Mouse (Mus musculus): ENCODE data around the gene Hes2.

Hes2 gene

GRCm38 (mm10) chr4:152186205-152187082 is 27.8 kb downstream of the Hes2 start:
- no peak for DNase-seq

GRCm38 (mm10) chr4:152187142-152187541 is 28.5 kb downstream of the Hes2 start:
- no peak for DNase-seq

- DNase-seq, result no peak
These were observed 30.0 kb downstream of the Hes2 start for GRCm38 (mm10) chr4:152188651-152189050.

DNA sequence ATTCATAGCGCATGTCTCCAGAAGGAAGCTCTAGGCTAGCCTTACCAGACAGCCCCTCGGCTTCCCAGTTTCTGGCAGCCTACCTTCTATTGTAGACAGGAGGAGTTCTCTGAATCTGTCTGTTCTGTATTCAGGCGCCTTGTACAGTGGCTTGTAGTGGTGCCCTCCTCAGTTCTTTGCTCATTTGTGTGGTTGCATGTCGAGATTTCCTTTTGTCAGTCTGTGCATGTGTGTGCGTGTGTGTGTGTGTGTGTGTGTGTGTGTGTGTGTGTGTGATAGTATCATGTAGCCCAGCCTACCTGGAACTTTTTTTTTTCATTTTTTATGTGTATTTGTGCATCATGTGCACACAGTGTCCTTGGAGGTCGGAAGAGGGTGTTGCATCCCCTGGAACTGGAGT is 30.4 kb downstream of the Hes2 start:
- no peak for DNase-seq

GRCm38 (mm10) chr4:152189691-152190090 is 31.0 kb downstream of the Hes2 start:
- no peak for DNase-seq

- no peak for DNase-seq
These were observed 31.5 kb downstream of the Hes2 start for GRCm38 (mm10) chr4:152190096-152190653.

DNA sequence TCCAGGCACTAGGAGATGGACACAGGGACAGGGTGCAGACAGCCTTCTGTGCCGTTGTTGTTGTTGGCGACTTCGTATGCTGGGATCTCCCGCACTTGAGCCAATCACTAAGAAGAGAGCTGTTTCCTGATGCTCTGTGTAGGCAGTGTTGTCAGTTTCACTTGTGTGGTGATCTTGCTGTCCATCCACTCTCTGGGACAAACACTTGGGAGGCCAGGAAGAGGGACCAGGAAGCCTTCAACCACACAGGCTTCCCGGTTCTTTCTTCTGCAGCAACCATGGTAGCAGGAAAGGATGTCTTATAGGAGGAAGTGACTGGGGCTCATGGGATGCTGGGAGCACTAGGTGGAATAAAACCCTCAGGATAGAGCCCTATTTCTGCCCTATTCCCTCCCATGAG is 32.0 kb downstream of the Hes2 start:
- no peak for DNase-seq

DNA sequence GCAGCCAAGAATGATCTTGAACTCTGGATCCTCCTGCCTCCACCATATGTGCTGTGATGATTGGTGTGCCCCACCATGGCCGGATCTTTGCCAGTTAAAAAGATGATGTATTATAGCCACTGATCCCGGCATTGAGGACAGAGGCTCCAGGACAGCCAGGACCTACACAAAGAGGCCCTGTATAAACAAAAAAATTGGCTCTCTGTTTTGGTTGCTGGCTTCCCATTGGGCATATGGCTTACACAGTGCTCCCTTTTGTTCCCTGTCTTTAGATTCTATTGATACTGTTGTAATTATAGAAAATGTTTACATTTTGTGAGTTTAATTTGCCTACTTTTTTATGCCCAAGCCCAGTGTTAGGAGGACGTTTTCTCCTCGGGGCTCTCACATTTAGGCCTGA is 33.9 kb downstream of the Hes2 start:
- no peak for DNase-seq

DNA sequence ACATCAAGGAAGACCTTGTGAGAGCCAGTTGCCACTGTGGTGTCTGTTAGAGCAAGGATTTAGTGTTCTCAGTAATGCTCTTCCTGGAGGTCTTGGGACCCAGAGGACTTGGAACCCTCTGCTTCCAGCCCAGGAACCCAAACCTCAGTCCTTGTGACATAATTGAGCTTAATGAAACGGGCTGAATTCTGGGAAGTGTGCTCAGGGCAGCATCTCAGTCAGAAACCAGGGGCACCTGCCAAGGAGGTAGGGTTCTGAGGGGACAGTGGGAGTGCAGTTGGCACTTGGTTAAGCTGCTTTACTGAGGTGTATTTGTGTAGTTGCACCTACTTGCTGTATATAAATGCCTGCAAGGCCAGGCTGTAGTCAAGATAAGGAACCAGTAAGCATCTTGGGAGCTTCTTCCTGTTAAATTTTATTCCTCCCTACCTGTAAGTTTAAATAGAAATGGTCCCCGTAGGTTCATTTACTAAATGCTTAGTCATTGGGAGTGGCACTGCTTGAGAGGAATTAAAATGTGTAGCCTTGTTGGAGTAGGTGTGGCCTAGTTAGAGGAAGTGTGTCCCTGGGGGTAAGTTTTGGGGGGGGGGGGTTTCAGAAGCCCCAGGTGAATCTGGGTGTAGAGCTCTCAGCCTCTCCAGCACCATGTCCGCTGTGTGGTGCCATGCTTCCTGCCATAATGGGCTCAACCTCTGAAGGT is 36.0 kb downstream of the Hes2 start:
- DNase-seq, result no peak

GRCm38 (mm10) chr4:152196276-152196675 is 37.6 kb downstream of the Hes2 start:
- no peak for DNase-seq

DNA sequence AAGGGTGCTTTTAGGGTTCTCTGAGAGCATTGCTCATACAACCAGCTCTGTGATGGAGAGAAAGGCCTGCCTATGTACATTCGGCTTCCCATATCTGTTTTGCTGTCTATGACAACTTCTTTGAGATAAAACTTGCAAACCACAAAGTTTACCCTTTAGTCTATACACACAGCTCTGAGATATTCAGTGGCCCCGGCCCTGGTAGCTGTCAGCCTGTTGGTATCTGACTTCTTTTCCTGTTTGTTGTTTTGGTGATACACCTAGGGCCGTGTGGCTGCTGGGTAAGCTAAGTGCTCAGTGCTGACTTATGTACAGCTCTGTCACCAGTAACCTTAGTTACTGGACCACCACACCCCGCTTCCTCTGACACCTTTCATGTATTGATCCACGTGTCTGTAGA is 38.9 kb downstream of the Hes2 start:
- no peak for DNase-seq

DNA sequence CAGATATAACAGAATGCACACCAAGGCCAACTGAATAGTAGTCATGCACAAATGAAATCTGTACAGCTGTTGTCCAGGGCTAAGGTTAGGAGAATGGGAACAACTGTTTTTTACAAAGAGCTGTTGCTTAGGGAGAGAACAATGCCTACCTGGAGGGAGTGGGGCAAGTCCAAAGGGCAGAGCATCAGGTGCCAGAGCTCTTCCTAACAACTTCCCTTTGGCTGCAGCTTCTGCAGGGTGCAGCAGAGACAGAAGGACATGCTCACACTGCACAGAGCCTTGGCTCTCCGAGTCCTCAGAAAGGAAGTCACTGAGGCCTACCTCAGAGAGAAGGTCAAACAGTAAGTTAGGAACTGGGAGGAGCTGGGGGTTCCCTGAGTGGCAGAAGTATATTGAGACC is 41.0 kb downstream of the Hes2 start:
- DNase-seq, result no peak

DNA sequence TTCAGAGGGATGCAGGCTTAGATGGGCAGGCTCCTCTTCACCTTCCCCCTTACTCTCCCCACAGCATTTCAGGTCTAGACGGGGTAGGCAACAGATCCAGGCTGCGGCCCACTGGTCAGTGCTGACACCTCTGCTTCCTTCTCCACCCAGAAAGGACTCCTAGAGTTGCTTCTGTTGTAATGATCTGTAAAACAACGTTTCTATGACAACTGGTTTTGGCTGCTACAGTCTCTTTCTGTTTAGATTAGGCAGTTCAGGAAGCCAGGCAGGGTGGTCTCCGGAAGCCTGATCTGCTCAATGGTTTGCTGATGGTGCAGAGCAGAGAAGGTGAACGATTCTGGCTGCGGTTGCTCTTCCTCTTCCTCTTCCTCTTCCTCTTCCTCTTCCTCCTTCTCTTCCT is 42.8 kb downstream of the Hes2 start:
- no peak for DNase-seq

DNA sequence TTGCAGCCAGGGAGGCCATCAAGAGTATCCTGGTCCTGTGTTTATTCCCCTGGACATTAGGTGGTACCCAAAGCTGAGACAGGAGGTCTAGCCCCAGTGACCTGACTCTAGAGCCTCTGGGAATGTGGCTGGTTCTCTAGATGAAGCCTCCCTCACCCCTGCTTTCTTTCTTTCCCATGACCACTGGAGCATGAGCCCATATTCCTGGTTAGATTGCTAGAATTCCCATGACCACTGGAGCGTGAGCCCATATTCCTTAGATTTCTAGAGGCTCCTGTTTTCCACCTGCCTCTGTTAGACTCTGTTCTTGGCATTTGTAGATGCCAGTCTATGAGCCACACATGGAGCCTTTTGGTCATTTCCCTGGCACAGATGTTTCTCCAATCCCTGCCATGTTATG is 43.8 kb downstream of the Hes2 start:
- DNase-seq, result no peak

DNA sequence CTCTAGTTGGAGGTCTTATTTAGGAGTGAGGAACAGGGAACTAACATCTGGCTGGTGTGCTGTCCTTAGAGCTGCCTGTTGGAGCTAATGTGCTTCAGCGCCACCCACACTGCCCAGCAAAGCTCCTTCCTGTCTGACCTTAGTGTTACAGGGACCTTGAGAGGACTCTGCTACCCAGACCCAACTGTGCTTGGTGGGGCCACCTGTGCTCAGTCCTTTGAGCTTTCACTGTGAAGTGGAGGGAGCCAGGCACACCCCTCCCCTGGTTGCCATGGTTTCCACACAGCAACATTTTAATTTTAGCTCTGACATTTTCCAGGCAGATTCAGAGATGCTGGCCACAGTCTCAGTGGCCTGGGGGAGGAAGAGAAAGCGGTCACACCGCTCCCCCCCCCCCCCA is 44.2 kb downstream of the Hes2 start:
- no peak for DNase-seq

DNA sequence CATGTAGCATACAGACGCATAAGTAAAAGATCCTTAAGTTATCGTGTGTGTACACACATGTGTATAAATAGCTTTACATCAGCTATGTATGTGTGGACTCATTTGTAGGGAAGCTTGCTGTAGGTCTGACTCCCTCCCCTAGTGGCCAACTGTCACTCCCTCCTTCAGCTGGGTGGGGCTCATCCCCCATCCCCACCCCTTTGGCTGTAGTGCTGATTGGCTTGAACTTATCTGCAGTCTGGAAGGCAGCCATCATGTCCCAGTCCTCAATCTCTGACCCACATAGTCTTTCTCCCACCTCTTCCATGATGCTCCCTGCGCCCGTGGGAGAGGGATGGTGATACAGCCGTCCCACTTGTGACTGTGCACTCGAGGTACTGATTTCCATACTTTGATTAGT is 46.0 kb downstream of the Hes2 start:
- no peak for DNase-seq

- DNase-seq, result no peak
These were observed 47.5 kb downstream of the Hes2 start for GRCm38 (mm10) chr4:152206199-152206598.

- no peak for DNase-seq
These were observed 51.0 kb downstream of the Hes2 start for GRCm38 (mm10) chr4:152209623-152210022.
